Comparison of ENCODE assay signal across 7 mouse cellular contexts in genomic region chr4:59002948-59003805, GRCm38 (mm10). TPM values are rescaled to one million over a fixed set of nuclear protein-coding genes. Genes with fewer than 3 reads are reported as not detected.
DNase-seq lines count a peak whose midpoint lies in the region; ATAC-seq lines count a peak whose summit lies in the region.

TSS of gene Gm20503 (plus strand) at chr4:59003210.

- DNase-seq in adrenal gland, postnatal 25 days = peak; percentile 94
- DNase-seq in embryonic facial prominence, embryonic 11.5 days (ENCODE audit: low spot score) = peak; percentile 96
- DNase-seq in heart, adult 11 months = peak; percentile 99
- DNase-seq in kidney, adult 18-20 months = peak; percentile 93
- DNase-seq in limb, embryonic 10.5 days (ENCODE audit: low spot score) = peak; percentile 94
- peak; percentile 89 for DNase-seq in skeletal muscle tissue, adult 2 months (ENCODE audit: low read depth, low spot score)

- H3K27ac ChIP-seq in embryonic facial prominence, embryonic 11.5 days (replicated peaks; ENCODE audit: low read depth, low read length) = peak within 1 kb of the TSS; percentile 78; the same call in 1 of the 2 replicates
- H3K27ac ChIP-seq in limb, embryonic 10.5 days = peak within 1 kb of the TSS; percentile 92
- peak within 1 kb of the TSS; percentile 89 for H3K27ac ChIP-seq in midbrain, embryonic 12.5 days (replicated peaks)

- H3K4me2 ChIP-seq in embryonic facial prominence, embryonic 11.5 days (ENCODE audit: low read depth, low read length) = peak within 1 kb of the TSS; percentile 81
- peak within 1 kb of the TSS; percentile 91 for H3K4me2 ChIP-seq in midbrain, embryonic 12.5 days (replicated peaks)

- no peaks in the 10 kb centered on the region for H3K36me3 ChIP-seq in embryonic facial prominence, embryonic 11.5 days (replicated peaks; ENCODE audit: control insufficient read depth, insufficient read depth, low read depth, low read length)
- no peaks in the 10 kb centered on the region for H3K36me3 ChIP-seq in limb, embryonic 10.5 days
- H3K36me3 ChIP-seq in midbrain, embryonic 12.5 days = no peaks in the 10 kb centered on the region

- H3K9me3 ChIP-seq in embryonic facial prominence, embryonic 11.5 days (replicated peaks; ENCODE audit: control insufficient read depth, low read length) = no peaks in the 10 kb centered on the region
- H3K9me3 ChIP-seq in limb, embryonic 10.5 days (replicated peaks) = no peaks in the 10 kb centered on the region
- H3K9me3 ChIP-seq in midbrain, embryonic 12.5 days = no peaks in the 10 kb centered on the region

- peaks cover 4% of the 10 kb centered on the region; the same call in 1 of the 2 replicates for H3K4me1 ChIP-seq in embryonic facial prominence, embryonic 11.5 days (ENCODE audit: control insufficient read depth, insufficient read depth, low read length)
- peaks cover 36% of the 10 kb centered on the region for H3K4me1 ChIP-seq in limb, embryonic 10.5 days
- peaks cover 17% of the 10 kb centered on the region for H3K4me1 ChIP-seq in midbrain, embryonic 12.5 days

- H3K27me3 ChIP-seq in embryonic facial prominence, embryonic 11.5 days (ENCODE audit: control insufficient read depth, insufficient read depth, low read length) = no peaks in the 10 kb centered on the region
- H3K27me3 ChIP-seq in limb, embryonic 10.5 days (ENCODE audit: low read depth, poor library complexity, severe bottlenecking) = no peaks in the 10 kb centered on the region
- H3K27me3 ChIP-seq in midbrain, embryonic 12.5 days = peaks cover 10% of the 10 kb centered on the region

- H3K4me3 ChIP-seq in embryonic facial prominence, embryonic 11.5 days (ENCODE audit: low read depth, low read length) = peak within 1 kb of the TSS; percentile 95
- H3K4me3 ChIP-seq in limb, embryonic 10.5 days = peak within 1 kb of the TSS; percentile 85
- H3K4me3 ChIP-seq in midbrain, embryonic 12.5 days = peak within 1 kb of the TSS; percentile 94

- peak within 1 kb of the TSS; percentile 93 for H3K9ac ChIP-seq in embryonic facial prominence, embryonic 11.5 days (replicated peaks; ENCODE audit: low read length)
- peak within 1 kb of the TSS; percentile 95 for H3K9ac ChIP-seq in midbrain, embryonic 12.5 days (replicated peaks)

- WGBS in embryonic facial prominence, embryonic 11.5 days = under 1% methylated on average over 84 of the region's 89 CpGs
- WGBS in limb, embryonic 10.5 days = under 1% methylated on average over 89 of the region's 89 CpGs
- WGBS in midbrain, embryonic 12.5 days = under 1% methylated on average over 62 of the region's 89 CpGs

- peak; percentile 96 for ATAC-seq in embryonic facial prominence, embryonic 11.5 days (replicated peaks; ENCODE audit: insufficient number of reproducible peaks, low FRiP score, low TSS enrichment, low read depth)
- ATAC-seq in midbrain, embryonic 12.5 days (ENCODE audit: low FRiP score, low read depth) = peak; percentile 99

RNA-seq across cellular contexts. Expression of gene Gm20503, which starts in this region (rescaled TPM):
- total RNA-seq in adrenal gland, postnatal 25 days (2021) = 3.6 and 4.5 TPM in 2 replicates
- polyA plus RNA-seq in embryonic facial prominence, embryonic 11.5 days (2014; fragmentation: Nextera tagmentation; extraction: Ambion mirVana) = 4.7 and 7.4 TPM in 2 replicates
- polyA plus RNA-seq in limb, embryonic 10.5 days (2016; fragmentation: Nextera tagmentation; extraction: Ambion mirVana) = 9.3 and 9.8 TPM in 2 replicates
- 8.4 and 10.3 TPM in 2 replicates for polyA plus RNA-seq in midbrain, embryonic 12.5 days (2016; fragmentation: Nextera tagmentation; extraction: Ambion mirVana)

Comparison
In these comparisons a context has a peak if more than half of its experiments do, and no peak if none do; other contexts are left out.
1. Peak in every context shown above with its lines: DNase-seq, ATAC-seq, H3K4me3 ChIP-seq and H3K27ac ChIP-seq.